Mouse (Mus musculus): ENCODE measurements around the gene Fam178b. TPM values are rescaled to one million over a fixed set of nuclear protein-coding genes. Genes with fewer than 3 reads are reported as not detected.

The Fam178b gene
- polyA plus RNA-seq, 1 experiment = not detected

DNA sequence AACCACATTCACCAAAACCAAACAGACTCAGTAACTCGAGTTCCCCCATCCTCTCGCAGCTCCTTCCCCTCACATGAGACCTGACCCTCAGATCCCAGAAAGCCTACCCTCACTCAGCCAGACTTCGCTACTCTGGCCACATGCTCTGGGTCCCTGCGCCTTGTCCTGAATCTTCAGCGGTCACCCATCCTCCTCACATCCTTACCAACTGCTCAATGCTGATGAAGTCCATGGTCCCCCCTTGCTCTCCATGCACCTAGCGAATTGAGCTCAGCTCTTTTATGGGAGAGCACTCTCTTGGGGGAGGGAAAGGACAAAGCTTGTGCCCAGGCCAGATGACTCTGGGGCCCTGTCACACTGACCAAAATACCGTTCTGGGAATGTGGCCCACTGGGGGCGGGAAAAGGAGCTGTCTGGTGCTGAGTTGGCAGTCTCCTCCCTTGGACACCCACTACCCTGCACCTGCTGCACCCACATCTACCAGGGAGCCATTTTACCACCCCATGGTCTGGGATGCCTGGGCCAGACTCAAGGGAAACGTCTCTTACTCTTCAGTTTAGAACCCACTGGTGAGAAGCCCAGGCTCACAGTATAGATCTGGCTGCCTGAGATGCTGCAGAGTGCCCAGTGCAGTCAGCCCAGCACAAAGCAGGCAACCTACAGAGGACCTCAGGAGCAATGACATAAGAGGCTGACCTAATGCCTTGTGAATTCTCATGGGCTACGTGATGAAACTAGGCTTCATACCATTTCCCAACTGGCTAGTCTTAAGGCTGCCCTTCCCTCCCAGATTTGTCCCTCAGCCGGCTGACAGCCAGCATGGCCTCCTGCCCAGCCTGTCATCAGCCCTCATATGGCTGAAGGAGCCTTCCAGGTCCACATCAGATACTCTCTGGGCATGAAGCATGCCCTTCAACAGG, 147.2 kb downstream of the Fam178b start:
- H3K4me3 ChIP-seq (ENCODE audit: insufficient read depth, low read length) = no peak overlapping the region
- no peaks in the 10 kb centered on the region for H3K4me1 ChIP-seq (ENCODE audit: control insufficient read depth, insufficient read depth, low read length)
- H3K27ac ChIP-seq (ENCODE audit: insufficient read depth, low read depth, low read length) = no peak overlapping the region
- TF ChIP-seq POLR2A (IDR thresholded peaks at IDR 0.05; ENCODE audit: borderline replicate concordance, low read depth, low read length) (no peak), CTCF (IDR thresholded peaks at IDR 0.05; ENCODE audit: low read depth, low read length) (no peak)

DNA sequence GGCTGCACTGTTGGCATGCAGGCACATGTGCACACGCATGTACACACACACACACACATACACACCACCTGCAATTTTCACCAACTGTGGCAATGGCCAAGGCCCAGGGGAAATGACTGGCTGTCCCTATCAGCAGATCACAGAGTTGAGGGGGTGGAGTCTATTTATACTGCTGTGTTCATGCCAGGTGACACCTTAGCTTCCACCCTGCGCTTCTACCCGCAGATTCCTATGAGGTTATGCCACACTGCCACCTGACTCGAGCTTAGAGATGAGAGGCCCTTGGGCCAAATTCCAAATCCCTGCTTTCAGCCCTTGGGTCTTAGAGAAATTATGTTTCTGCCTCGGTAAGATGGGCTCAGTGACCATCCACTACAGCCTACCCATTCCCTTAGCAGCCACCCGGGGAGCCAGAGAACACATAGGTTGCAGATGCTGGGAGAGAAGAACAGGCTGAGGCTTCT, 148.4 kb downstream of the Fam178b start:
- no peaks in the 10 kb centered on the region for H3K4me1 ChIP-seq (ENCODE audit: control insufficient read depth, insufficient read depth, low read length)
- TF ChIP-seq POLR2A (IDR thresholded peaks at IDR 0.05; ENCODE audit: borderline replicate concordance, low read depth, low read length) (no peak), CTCF (IDR thresholded peaks at IDR 0.05; ENCODE audit: low read depth, low read length) (no peak)
- no peak overlapping the region for H3K27ac ChIP-seq (ENCODE audit: insufficient read depth, low read depth, low read length)
- no peak overlapping the region for H3K4me3 ChIP-seq (ENCODE audit: insufficient read depth, low read length)

DNA sequence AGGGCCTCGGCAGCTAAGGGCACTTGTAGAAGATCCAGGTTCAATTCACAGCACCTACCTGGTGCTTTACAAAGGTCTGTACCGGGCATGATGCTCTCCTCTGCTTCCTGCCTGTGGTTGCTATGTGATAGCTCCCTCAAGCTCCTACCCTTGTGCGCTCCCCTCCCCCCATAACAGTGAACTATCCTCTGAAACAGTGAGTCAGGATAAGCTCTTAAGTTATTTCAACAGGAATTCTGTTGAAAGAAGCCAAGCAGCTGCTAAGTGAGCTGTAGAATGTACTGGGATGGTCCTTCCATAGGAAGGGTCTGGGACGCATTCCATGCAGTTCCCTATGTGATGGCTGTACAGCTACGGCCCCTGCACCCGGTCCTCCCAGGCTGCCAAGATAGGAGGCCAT, 149.4 kb downstream of the Fam178b start:
- TF ChIP-seq CTCF (IDR thresholded peaks at IDR 0.05; ENCODE audit: low read depth, low read length) (no peak), POLR2A (IDR thresholded peaks at IDR 0.05; ENCODE audit: borderline replicate concordance, low read depth, low read length) (no peak)
- H3K27ac ChIP-seq (ENCODE audit: insufficient read depth, low read depth, low read length) = no peak overlapping the region
- no peaks in the 10 kb centered on the region for H3K4me1 ChIP-seq (ENCODE audit: control insufficient read depth, insufficient read depth, low read length)
- no peak overlapping the region for H3K4me3 ChIP-seq (ENCODE audit: insufficient read depth, low read length)

DNA sequence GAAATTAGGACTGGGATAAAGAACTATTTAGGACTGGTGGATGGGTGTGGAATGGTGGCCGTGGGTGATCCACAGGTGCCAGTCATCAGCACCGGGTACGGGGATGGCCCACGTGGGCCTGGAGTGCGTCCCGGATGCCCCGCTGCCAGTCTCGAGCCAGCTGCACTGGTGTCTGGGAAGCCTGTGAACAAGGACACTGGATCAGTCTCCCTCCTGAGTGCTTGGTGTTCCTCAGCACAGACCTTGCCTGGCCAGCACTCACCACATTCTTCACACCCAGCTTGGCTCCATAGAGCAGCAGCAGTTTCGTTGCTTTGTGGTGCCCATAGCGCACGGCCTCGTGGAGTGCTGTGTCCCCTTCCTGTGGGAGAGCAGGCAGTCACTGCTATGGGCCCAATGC, 151.5 kb downstream of the Fam178b start:
- TF ChIP-seq POLR2A (IDR thresholded peaks at IDR 0.05; ENCODE audit: borderline replicate concordance, low read depth, low read length) (no peak), CTCF (IDR thresholded peaks at IDR 0.05; ENCODE audit: low read depth, low read length) (no peak)
- Histone ChIP-seq H3K27ac (ENCODE audit: insufficient read depth, low read depth, low read length) (no peak overlapping the region), H3K4me1 (ENCODE audit: control insufficient read depth, insufficient read depth, low read length) (0 out of 2 replicates have a peak, but pooled peaks cover 4% of the 10 kb centered on the region), H3K4me3 (ENCODE audit: insufficient read depth, low read length) (no peak overlapping the region)

DNA sequence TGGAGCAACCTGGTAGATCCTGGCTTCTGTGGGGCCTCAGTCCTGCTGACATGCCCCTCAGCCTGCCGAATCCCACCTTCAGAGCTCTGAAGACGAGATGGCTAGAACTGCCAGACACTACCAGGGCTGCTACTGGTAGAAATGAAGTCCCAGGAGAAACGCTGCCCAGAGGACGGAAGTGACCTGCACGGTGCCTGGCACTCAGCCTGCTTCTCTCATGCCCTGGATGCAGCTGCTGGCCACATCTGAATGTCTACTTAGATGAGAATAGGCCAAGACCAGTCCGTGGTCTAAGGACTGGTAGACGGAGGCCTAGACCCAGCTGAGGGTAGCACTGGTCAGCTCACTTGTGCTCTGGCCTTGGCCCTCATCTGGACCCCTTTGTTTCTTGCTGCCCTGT, 152.0 kb downstream of the Fam178b start:
- Histone ChIP-seq H3K4me3 (ENCODE audit: insufficient read depth, low read length) (no peak overlapping the region), H3K27ac (ENCODE audit: insufficient read depth, low read depth, low read length) (no peak overlapping the region), H3K4me1 (ENCODE audit: control insufficient read depth, insufficient read depth, low read length) (0 out of 2 replicates have a peak, but pooled peaks cover 4% of the 10 kb centered on the region)
- TF ChIP-seq POLR2A (IDR thresholded peaks at IDR 0.05; ENCODE audit: borderline replicate concordance, low read depth, low read length) (no peak), CTCF (IDR thresholded peaks at IDR 0.05; ENCODE audit: low read depth, low read length) (no peak)

DNA sequence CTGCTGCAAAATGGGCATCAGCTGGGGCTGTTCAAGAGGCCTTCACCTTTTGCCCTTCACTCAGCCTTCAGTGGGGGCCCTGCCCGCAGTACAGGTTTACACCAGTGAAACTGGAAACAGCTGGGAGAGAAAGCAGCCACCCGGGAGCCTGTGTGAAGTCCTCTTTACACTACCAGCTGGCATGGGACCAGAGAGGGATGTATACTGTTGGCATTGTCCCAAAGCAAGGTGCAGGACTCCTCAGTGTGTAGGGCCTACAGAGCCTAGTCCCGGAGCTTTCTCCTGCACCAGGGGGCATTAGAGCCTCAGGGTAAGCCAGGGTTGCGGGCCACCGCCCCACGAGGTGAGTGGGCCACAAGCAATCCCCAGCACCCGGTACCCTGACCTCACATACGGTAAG, 152.5 kb downstream of the Fam178b start:
- 0 out of 2 replicates have a peak, but pooled peaks cover 4% of the 10 kb centered on the region for H3K4me1 ChIP-seq (ENCODE audit: control insufficient read depth, insufficient read depth, low read length)
- no peak overlapping the region for H3K27ac ChIP-seq (ENCODE audit: insufficient read depth, low read depth, low read length)
- TF ChIP-seq POLR2A (IDR thresholded peaks at IDR 0.05; ENCODE audit: borderline replicate concordance, low read depth, low read length) (no peak), CTCF (IDR thresholded peaks at IDR 0.05; ENCODE audit: low read depth, low read length) (no peak)
- H3K4me3 ChIP-seq (ENCODE audit: insufficient read depth, low read length) = no peak overlapping the region

DNA sequence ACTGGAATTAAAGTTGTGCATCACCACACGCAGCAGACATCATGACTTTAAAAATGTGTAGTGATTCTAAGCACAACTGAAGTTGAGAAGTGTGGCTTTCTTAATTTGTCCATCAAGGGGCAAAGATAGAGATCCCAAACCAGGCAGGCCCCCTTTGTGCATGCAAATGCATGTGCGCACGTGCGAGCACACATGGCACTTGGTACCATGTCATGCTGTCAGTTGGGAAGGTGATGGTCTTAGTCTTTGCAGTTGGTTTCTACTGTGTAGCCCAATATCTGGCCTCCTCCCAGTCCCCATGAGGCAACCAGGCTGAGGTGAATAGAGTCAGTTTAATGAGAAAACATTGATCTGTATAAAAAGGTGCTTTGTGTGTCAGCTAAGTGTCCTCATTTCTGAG, 153.1 kb downstream of the Fam178b start:
- Histone ChIP-seq H3K4me1 (ENCODE audit: control insufficient read depth, insufficient read depth, low read length) (0 out of 2 replicates have a peak, but pooled peaks cover 4% of the 10 kb centered on the region), H3K4me3 (ENCODE audit: insufficient read depth, low read length) (no peak overlapping the region), H3K27ac (ENCODE audit: insufficient read depth, low read depth, low read length) (no peak overlapping the region)
- no peak for TF ChIP-seq POLR2A (IDR thresholded peaks at IDR 0.05; ENCODE audit: borderline replicate concordance, low read depth, low read length)
- no peak for TF ChIP-seq CTCF (IDR thresholded peaks at IDR 0.05; ENCODE audit: low read depth, low read length)

DNA sequence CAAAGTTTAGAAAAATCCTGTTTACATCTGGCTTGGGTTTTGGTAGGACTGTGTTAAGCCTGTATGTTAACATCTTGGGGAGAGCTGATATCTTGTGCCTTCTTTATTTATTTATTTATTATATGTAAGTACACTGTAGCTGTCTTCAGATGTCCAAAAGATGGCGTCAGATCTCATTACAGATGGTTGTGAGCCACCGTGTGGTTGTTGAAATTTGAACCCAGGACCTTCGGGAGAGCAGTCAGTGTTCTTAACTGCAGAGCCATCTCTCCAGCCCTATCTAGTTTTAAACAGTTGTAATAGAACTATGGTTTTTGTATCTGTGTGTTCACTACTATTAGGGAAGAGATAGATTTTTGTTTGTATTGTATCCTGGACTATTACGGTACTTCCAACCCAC, 153.7 kb downstream of the Fam178b start:
- Histone ChIP-seq H3K4me1 (ENCODE audit: control insufficient read depth, insufficient read depth, low read length) (0 out of 2 replicates have a peak, but pooled peaks cover 4% of the 10 kb centered on the region), H3K4me3 (ENCODE audit: insufficient read depth, low read length) (no peak overlapping the region), H3K27ac (ENCODE audit: insufficient read depth, low read depth, low read length) (no peak overlapping the region)
- TF ChIP-seq POLR2A (IDR thresholded peaks at IDR 0.05; ENCODE audit: borderline replicate concordance, low read depth, low read length) = no peak
- no peak for TF ChIP-seq CTCF (IDR thresholded peaks at IDR 0.05; ENCODE audit: low read depth, low read length)

DNA sequence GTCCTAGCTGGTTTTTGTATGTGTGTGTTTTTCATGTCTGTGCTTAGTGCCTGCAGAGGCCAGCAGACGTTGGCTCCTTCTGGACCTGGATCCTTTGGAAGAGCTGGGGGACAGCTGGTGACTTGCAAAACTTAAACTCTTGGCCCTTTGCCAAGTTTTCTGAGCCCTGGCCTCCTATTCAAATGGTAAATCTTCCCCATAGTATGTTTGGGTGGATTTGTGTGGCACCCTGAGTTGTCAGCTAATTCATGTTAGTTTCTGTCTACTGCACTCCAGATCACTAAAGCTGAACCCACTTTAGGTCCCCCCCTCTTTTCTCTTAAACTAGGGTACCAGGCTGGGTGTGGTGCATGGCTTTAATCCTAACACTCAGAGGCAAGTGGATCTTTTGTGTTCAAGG, 154.6 kb downstream of the Fam178b start:
- 0 out of 2 replicates have a peak, but pooled peaks cover 4% of the 10 kb centered on the region for H3K4me1 ChIP-seq (ENCODE audit: control insufficient read depth, insufficient read depth, low read length)

DNA sequence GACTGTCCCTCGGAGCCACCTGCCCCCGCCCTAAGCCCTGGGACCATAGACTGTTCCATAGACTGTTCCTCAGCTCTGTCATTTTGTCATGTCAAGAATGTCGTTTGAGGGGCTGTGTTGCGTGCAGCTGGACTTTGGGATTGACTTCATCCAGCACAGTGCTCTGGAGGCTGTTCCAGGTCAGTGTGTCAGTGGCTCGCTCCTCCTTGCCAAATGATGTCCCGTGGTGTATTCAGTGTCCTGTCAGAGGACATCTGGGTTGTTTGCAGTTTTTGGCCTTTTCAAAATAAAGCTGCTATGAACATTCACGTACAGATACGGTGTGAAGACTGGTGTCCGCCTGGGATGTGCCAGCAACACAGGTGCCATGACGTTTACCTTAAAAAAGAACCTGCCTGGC, 156.1 kb downstream of the Fam178b start:
- 0 out of 2 replicates have a peak, but pooled peaks cover 4% of the 10 kb centered on the region for H3K4me1 ChIP-seq (ENCODE audit: control insufficient read depth, insufficient read depth, low read length)
- TF ChIP-seq CTCF (IDR thresholded peaks at IDR 0.05; ENCODE audit: low read depth, low read length) (no peak), POLR2A (IDR thresholded peaks at IDR 0.05; ENCODE audit: borderline replicate concordance, low read depth, low read length) (no peak)
- no peak overlapping the region for H3K27ac ChIP-seq (ENCODE audit: insufficient read depth, low read depth, low read length)
- no peak overlapping the region for H3K4me3 ChIP-seq (ENCODE audit: insufficient read depth, low read length)

More for the DNA sequence above, 154.6 kb downstream of the Fam178b start:
- Histone ChIP-seq H3K27ac (ENCODE audit: insufficient read depth, low read depth, low read length) (no peak overlapping the region), H3K4me3 (ENCODE audit: insufficient read depth, low read length) (no peak overlapping the region)
- no peak for TF ChIP-seq POLR2A (IDR thresholded peaks at IDR 0.05; ENCODE audit: borderline replicate concordance, low read depth, low read length)
- TF ChIP-seq CTCF (IDR thresholded peaks at IDR 0.05; ENCODE audit: low read depth, low read length) = no peak

Data from bone marrow macrophage, adult 2 months (primary cell).